Mouse (Mus musculus) lung, postnatal 4 days (tissue): Measurements from ENCODE around the gene Zfp715.
A peak's percentile ranks its signal among the peaks of the same experiment; 100 is the strongest.

Source experiments
- DNase-seq, 2 experiments: peaks; one replicate each; pipeline ENCODE4 v3.0.0; 2021

The Zfp715 gene

GRCm38 (mm10) chr7:43313013-43313428, at the start of gene Zfp715:
Gene Zfp715, minus strand, starts transcription at chr7:43313294.
- peak; percentile 95 to 96 for DNase-seq

GRCm38 (mm10) chr7:43362021-43362420, 48.9 kb upstream of the Zfp715 start:
- no peak for DNase-seq

GRCm38 (mm10) chr7:43361442-43361841, 48.3 kb upstream of the Zfp715 start:
- DNase-seq = no peak

GRCm38 (mm10) chr7:43358556-43358955, 45.5 kb upstream of the Zfp715 start:
- DNase-seq = no peak

- no peak for DNase-seq
Measured at GRCm38 (mm10) chr7:43354893-43355835, 42.1 kb upstream of the Zfp715 start.

GRCm38 (mm10) chr7:43353758-43354157, 40.7 kb upstream of the Zfp715 start:
- DNase-seq = no peak

GRCm38 (mm10) chr7:43353118-43353517, 40.0 kb upstream of the Zfp715 start:
- DNase-seq = peak in 1 of 2 experiments; percentile 30

- DNase-seq = no peak
Measured at GRCm38 (mm10) chr7:43351154-43351553, 38.1 kb upstream of the Zfp715 start, which contains the start of gene Siglecf. Gene Siglecf, plus strand, starts transcription at chr7:43351341.

- peak; percentile 30 to 45 for DNase-seq
Measured at GRCm38 (mm10) chr7:43349623-43350022, 36.5 kb upstream of the Zfp715 start.

GRCm38 (mm10) chr7:43346571-43346970, 33.5 kb upstream of the Zfp715 start:
- no peak for DNase-seq

GRCm38 (mm10) chr7:43346148-43346547, 33.1 kb upstream of the Zfp715 start:
- no peak for DNase-seq

GRCm38 (mm10) chr7:43344491-43344890, 31.4 kb upstream of the Zfp715 start:
- DNase-seq = no peak

- no peak for DNase-seq
Measured at GRCm38 (mm10) chr7:43344020-43344419, 30.9 kb upstream of the Zfp715 start.

GRCm38 (mm10) chr7:43343191-43343590, 30.1 kb upstream of the Zfp715 start:
- DNase-seq = no peak

GRCm38 (mm10) chr7:43340771-43341170, 27.7 kb upstream of the Zfp715 start:
- no peak for DNase-seq

- DNase-seq = no peak
Measured at GRCm38 (mm10) chr7:43333899-43334298, 20.8 kb upstream of the Zfp715 start.

GRCm38 (mm10) chr7:43333203-43333602, 20.1 kb upstream of the Zfp715 start:
- peak in 1 of 2 experiments; percentile 26 for DNase-seq

GRCm38 (mm10) chr7:43328101-43328500, 15.0 kb upstream of the Zfp715 start:
- no peak for DNase-seq

- no peak for DNase-seq
Measured at GRCm38 (mm10) chr7:43326223-43326780, 13.2 kb upstream of the Zfp715 start.

- no peak for DNase-seq
Measured at GRCm38 (mm10) chr7:43312386-43313012, 595 bp downstream of the Zfp715 start.

GRCm38 (mm10) chr7:43311632-43312031, 1.5 kb downstream of the Zfp715 start:
- no peak for DNase-seq

GRCm38 (mm10) chr7:43309069-43309468, 4.0 kb downstream of the Zfp715 start:
- DNase-seq = peak in 1 of 2 experiments; percentile 26

- peak in 1 of 2 experiments; percentile 19 for DNase-seq
Measured at GRCm38 (mm10) chr7:43305235-43305634, 7.9 kb downstream of the Zfp715 start.

GRCm38 (mm10) chr7:43291524-43291923, 21.6 kb downstream of the Zfp715 start:
- DNase-seq = no peak
